Mouse (Mus musculus): ENCODE data around the gene Pnmal1.
A peak's percentile ranks its signal among the peaks of the same experiment; 100 is the strongest.
"Not testable (repeated sequence)": the region's sequence is repeated elsewhere in the genome, so short reads cannot be mapped to it uniquely, and the experiment has no call there.

Pnmal1 gene

DNA sequence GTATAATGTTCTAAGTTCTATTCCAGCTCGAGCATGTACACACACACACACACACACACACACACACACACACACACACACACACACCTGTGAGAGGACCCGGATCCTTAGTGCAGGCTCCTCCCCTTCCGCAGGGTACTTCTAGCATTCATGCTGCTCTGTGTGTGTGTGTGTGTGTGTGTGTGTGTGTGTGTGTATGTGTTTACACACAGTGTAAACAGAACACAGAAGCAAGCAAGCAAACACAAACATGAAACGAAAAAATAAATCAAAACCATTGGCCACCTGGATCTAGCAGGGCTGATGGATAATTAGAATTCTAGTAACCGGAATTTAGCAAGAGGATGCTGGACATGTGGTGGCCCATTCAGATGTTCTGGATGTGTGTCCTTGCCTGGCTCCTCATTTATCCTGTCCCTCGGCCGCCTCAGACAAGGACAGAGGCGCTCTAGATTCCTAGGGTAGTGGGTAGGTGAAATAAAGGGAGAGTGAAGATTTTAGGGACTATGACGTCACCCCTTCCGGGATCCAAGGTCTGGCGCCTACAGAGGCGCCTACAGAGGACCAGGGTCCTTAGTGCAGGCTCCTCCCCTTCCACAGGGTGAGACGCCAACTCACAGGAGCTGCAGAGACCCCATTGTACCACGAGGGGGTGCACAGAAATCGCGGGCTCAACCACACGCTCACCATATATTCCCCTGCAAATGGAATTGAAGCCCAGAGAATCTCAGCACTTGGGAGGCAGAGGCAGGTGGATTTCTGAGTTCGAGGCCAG, 8.4 kb upstream of the Pnmal1 start:
- DNase-seq (ENCODE audit: low spot score), result no peak

DNA sequence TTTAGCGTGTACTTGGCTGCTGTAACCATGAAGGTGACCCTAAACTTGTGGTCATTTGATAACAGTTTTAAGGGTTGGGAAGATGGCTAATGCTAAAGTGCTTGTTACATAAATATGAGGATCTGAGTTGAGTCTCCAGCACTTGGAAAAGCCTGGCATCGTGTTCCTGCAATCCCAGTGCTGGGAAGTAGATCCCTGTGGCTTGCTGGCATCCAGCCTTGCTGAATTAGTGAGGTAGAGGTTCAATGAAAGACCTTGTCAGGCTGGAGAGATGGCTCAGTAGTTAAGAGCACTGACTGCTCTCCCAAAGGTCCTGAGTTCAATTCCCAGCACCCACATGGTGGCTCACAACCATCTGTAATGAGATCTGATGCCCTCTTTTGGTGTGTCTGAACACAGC, 5.7 kb upstream of the Pnmal1 start:
- DNase-seq (ENCODE audit: low spot score), result not testable (repeated sequence)

DNA sequence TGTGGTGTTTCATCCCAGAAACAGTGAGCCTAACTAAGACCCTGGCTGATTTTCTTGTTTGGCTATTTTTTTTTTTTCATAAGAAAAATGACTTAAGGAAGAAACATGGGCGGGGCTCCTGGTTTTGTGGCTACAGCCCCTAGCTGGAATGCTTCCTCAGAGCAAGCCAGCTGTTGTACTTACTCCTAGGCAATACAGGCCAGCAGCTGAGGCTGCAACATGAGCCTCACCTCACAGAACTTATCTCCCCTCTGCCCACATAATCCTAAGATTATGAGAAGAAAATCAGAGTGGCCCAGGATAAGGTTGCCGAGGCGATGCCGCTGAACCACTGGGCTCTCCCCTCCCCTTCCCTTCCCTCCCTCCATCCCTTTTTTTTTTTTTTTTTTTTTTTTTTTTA, 3.8 kb upstream of the Pnmal1 start:
- no peak for DNase-seq (ENCODE audit: low spot score)

DNA sequence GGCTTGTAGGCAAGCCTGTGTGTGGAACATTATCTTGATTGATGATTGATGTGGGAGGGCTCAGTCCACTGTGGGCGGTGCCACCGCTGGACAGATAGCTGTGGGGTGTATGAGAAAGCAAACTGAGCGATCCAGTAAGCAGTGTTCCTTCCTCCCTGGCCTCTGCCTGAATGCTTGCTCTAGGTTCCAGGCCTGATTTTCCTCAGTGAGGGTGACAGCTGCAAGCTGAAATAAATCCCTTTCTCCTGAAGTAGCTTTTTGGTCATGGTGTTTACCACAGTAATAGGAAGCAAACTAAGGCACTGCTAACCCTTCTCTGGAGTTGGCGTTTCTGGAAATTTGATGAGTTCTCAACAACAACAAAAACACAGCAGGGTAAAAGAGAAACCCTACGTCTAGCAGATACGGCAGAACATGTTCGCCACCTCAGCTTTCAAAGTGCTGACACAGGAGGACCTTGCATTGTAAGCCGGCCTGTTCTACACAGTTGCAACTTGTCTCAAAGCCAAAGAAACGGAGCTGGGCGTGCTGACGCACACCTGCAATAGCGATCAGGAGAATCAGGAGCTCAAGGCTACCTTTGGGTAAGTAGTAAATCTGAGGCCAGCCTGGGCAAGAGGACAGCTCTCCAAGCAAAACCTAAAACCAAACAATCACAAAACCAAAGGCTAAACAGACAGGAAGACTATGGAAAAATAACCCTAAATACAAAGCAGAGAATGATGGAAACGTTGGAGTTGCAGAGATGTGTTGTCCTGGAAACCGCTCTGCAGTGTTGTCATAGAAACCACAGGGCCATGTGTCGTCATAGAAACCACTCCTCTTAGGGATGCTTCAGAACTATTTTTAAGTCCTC, 2.8 kb upstream of the Pnmal1 start:
- DNase-seq (ENCODE audit: low spot score), result no peak

DNA sequence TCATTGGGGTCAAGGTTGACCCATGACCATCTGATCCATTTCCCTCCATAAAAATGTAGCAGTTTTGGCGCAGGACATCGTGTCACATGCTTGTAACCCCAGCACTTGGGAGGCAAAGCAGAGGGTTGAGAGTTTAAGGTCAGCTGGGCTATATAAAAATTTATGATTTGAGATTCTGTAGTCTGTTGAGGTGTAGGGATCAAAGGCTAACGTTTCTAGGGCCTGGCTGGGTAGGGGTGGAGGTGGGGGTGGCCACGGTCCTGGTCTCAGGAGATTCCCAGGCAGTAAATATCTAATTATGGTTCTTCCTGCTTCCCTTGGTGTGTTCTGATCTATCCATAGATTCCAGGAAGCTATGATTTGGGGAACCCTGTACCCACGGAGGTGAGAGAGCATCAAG, 2.2 kb downstream of the Pnmal1 start:
- no peak for DNase-seq (ENCODE audit: low spot score)

DNA sequence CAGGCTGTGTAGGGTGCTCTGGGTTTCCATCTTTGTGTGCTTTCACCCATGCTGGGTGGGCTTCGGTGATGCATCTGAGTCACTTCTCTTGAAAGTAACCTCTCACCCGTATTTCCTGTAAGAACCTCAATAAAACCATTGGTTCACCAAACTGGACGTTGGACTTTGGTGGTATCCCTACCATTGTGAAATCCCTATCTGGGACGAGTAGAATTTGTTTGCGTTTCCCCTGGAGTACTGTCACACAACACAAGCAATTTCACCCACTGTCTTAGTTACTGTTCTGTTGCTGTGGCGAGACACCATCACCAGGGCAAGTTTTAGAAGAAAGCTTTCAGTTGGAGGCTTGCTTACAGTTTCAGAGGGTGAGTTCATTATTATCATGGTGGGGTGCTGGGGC, 8.9 kb downstream of the Pnmal1 start:
- no peak for DNase-seq (ENCODE audit: low spot score)

DNA sequence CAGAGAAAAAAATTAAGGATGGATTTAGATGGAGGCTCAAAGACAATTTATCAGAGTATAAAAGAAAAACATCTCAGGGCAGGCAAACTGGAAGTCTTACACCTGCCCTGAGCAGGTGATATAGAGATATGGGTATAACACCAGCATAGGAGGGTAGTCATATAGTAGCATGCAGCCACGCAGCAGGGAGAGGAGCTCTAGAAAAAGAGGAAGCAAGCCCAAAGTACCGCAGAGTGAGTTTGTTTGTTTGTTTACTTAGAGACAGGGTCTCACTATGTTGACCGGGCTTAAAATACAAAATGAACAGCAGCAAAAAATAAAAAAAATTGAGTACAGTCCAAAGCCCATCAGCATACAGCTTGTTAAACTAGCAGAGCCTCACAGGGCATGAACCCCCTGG, 11.7 kb downstream of the Pnmal1 start:
- DNase-seq (ENCODE audit: low spot score), result no peak

DNA sequence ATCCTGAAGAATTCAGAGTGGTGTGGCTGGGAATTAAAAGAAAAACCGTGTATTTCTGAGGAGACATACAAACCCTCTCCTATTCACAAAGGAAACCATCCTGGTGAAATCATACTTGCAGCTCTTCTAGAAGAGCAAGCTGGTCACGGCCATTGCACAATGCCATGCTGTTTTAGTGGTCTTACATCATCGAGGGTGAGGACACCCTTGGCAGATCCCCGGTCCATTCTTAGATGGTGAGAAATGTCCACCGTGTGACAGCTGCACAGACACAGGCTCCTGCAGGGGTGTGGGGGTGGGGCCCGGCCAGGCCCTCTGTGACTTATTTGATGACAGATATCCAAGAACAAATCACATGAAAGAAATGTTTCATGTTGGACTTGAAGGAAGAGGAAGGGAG, 14.5 kb downstream of the Pnmal1 start:
- DNase-seq (ENCODE audit: low spot score), result no peak

DNA sequence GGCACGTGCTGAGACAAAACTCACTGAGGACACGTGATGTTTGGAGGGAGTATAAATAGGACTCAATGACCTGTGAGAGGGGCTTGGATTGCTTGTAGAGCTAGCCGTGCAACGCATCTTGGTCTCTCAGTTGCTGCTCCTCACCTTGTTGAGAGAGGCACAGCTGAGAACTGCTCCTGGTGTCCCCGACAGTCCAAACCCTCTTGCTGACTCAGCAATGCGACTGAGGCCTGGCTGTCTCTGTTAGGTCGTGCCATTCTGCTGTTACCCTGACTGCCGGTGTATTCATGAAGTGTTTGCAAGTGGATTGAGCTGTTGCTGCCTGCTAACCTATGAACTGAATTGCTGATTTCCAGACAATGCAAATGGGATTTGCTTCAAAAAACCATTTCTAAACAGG, 16.8 kb downstream of the Pnmal1 start:
- no peak for DNase-seq (ENCODE audit: low spot score)

DNA sequence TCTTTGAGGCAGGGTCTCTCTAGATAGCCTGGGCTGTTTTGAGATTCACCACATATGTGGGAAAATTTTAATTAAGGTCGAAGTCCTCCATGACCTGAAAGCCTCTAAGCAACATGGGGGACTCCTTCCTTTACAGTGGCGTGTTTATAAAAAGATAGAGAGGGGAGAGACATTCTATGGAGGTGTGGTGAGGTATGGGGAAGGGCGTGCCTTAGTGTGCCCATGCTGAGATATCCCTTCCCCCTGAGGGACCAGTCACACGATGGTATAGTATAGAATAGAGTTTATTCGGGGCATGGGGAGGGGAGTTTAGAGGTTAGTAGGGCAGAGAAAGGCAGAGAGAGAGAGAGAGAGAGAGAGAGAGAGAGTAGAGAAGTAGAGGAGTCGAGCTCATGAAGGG, 18.7 kb downstream of the Pnmal1 start:
- no peak for DNase-seq (ENCODE audit: low spot score)

DNA sequence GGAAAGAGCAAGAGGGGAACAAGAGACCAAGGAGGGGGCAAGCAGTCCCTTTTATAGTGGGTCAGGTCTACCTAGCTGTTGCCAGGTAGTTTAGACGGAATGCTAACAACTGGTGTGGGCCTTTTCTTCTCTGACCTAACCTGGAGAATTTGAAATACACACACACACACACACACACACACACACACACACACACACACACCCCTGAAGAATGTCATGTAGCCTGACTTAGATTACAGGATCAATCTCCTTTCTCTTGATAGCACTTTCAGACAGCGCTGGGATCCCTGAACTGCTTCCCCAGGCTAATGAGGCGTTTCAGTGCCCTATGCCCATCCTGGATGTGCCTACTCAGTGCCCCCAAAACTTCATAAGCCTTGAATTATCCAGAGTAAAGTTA, 19.1 kb downstream of the Pnmal1 start:
- DNase-seq (ENCODE audit: low spot score), result no peak

DNA sequence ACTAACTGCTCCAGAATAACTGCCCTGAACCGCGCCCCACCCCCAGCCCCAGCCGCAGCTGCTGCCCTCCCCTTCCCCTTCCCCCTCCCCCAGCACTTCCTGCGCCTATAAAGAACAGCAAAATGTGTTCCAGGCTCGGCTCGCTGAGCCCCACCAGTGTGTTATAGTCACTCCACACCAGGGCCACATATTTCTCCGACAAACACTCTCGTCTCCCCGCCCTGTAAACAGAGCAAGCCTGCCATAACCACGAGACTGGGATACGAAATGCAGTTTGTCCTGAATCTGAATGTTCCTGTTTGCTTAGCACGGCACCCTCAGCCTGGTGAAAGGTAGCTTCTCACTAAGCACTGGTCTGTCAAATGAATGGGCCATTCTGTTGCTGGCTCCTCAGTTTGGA, 20.9 kb downstream of the Pnmal1 start:
- DNase-seq (ENCODE audit: low spot score), result no peak

DNA sequence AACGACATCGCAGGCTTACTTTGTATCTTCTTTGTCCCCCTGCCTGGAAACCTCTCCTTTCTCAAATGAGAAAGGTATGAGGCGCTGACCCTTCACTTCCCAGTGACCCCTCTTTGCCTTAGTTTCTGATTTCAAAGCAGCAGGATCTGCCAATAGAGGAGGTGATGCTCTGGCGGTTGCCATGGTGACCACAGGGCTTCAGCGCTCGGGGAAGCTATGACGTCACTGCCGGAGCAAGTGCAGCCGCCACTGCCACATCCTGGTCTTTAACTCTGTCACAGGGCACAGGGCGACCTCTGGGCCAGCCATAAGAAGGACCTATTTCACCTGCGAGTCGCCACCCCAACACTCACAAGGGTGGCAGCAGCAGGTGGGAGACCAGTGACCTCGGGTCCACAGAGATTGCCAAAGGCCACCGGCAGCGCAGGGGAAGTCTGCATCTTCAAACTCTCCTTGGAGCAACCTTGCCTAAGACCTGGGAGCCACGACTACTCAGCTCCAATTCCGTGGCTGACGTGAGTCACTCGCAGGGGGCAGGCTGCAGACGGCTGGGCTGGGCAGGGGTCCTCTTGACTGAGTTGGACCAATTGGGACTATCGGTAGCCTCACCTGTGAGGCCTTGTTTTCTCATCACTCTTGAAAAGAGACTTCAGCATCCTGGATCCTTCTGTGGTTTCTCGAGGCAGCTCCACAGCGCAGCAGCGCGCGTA, 23.5 kb downstream of the Pnmal1 start, which contains the start of gene Gm42372:
TSS of gene Gm42372 (plus strand) at position 228 of the 710 bp plus-strand sequence.
- DNase-seq (ENCODE audit: low spot score), result peak; percentile 78

DNA sequence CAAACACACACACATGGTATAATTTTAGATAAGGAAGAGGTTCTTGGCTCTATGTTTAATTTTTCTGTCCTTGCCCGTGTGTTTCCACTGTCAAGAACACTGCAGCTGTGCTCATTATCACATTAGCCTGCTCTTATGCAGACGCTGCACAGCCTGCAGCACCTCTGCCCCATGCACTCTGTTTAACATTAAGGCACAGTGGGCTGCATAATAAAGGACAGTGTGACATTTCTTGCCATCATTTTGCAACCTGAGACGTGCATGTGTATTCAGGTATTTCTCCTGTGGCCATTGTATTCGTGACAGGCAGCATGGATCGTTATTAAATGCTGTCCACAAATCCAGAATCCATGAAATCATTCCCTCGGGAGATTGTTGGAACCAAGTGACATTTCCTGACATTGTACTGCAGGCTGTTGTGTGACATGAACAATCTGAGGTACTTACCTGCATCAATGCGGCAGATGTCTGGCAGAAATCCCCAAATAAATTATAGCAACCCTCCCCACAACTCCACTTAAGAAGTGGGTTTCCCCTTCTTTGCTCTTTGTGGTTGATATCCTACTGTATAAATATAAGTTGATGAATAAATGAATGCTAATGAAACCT, 28.2 kb downstream of the Pnmal1 start:
- DNase-seq (ENCODE audit: low spot score), result no peak

DNA sequence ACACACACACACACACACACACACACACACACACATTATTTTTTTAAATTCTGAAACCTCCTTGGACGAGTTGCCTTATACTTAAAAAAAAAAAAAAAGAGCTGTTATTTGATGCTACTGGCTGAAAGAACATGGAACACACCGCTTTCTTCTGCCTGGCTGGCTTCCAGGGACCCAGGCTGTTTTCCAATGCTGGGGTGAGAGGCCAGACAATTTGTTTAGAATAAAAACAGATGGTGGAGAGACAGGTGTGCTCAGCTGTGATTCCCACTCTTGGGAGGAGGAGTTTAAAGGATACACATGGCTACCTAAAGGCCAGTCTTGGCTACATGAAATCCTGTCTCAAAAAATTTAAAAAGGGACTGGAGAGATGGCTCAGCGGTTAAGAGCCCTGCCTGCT, 28.9 kb downstream of the Pnmal1 start:
- DNase-seq (ENCODE audit: low spot score), result no peak

DNA sequence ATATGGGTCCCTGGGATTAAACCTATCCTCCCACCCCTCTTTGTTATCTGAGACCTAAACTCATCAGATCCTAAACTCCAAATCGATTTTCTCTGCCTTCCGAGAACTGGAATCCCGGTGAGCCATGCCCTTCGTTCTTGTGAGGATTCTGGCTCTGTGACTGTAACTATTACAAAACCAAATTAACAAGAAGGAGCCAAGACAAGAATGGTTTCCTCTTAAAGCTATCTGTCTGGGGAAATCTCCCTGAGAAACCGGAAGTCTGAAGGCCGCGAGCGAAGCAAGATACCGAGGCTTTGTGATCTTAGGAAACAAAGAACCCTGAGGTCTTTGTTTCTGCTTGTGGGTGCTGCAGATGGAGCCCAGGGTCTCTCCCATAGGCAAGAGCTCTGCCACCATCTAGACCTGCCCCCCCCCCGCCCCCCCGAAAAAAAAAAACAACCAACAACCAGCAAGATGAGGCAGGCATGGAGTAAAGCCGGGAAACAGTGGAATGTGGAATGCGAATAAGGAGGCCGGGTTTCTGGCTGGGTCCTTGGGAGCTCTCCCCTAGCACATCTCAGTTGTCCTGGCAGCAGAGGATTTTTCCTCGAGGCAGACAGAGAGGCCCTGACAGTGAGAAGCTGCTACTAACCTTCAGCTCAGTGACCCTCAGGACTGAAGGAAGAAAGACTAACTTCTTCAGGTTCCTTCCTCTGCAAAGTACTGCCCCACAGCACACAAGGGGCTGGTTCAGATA, 30.7 kb downstream of the Pnmal1 start:
- no peak for DNase-seq (ENCODE audit: low spot score)

DNA sequence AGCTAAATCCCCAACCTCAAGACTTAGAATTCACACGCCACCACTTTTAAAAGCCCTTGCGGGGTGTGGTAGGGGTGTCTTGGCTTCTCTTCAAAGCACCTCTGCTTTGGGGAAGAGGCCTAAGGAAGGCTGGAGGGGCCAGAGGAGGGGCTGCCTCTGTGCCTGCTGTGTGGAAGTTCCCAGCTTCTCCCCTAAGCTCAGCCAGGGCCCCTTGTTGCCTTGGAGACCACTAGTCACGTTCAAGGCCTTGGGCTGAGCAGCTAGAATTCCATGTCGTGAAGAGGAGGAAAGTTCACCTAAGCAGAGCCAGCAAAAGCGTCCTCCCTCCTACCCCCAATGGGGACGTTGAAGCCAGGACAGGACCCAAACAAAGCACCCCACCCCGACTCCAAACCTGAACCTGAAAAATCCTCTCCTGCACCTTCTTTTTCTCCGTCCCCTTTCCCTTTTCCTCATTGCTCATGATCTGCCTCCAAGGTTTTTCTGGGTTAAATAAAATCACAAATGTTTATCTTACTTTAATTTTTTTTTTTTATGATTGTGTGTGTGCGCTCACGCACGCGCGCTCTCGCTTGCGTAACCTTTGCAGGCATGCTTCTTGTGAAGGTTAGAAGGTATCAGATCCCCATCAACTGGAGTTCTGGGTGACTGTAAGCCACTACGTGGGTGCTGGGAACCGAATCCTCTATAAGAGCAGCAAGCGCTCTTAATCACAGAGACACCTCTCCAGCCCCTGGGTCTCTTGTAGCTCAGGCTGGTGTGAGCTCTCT, 32.4 kb downstream of the Pnmal1 start:
- no peak for DNase-seq (ENCODE audit: low spot score)

DNA sequence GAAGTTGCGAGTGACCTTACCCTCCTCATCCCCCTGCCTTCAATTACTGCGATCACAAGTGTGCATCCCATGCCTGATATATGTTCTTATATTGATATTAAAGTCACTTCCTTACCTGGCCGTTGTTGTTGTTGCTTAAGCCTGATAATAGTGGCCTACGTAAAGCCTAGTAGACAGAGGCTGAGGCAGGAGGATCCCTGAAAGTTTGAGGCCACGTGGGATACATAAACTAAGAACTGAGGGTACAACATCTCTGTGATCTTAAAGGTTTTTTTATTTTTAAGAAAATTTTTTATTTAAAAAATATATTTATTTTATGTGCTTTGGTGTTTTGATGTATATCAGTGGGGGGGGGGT, 33.0 kb downstream of the Pnmal1 start, which contains the start of gene Ccdc8:
TSS of gene Ccdc8 (plus strand) at position 258 of the 357 bp plus-strand sequence.
- no peak for DNase-seq (ENCODE audit: low spot score)

DNA sequence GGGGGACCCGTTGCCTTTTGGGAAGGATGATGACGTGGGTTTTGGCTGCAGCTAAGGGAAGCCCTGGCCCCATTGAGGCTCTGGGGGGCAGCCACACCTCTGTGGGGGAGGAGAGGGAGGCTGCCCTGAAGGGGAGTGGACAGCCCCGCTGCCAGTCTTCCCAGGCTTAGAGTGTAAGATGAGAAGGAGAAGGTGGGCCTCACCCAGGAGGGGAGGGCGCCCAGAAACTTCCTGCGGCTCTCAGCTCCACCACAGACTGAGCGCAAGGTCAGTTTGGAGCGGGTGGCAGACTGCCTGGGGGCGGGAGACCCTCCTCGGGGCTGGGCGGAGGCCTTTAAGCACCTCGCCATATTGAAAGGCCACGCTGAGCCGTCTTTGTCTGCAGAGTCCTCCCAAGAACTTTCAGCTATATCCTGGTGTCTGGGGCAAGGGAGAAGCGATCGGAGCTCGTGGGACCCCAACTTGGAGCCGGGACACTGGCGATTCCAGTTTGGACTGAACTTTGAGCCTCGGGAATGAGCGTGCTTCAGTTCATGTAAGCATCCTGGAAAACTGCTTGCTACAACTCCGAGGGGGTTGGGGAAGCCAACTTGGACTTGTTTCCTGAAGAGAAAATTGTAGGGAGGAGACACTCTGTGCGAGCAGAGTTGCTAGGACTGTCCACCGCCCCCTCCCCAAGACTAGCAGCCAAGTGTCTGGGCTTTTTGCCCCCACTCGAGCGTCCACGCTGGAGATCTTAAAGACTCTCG, 34.3 kb downstream of the Pnmal1 start:
- DNase-seq (ENCODE audit: low spot score), result no peak

DNA sequence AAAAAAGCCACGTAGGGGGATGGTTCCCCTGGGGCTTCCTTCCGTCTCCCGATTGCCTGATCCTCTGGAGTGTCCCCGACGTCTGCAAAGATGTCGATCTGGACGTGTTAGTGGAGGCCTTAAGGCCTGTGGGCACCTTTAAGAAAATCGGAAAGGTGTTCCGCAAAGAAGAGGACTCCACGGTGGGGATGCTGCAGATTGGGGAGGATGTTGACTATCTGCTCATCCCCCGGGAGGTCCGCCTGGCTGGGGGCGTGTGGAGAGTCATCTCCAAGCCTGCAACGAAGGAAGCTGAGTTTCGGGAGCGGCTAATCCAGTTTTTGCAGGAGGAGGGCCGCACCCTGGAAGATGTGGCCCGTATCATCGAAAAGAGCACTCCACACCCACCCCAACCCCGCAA, 34.9 kb downstream of the Pnmal1 start:
- DNase-seq (ENCODE audit: low spot score), result no peak

Measured in layer of hippocampus, adult 9-10 months (tissue).